Mouse (Mus musculus): Measurements from ENCODE around the gene Cby1. TPM values are rescaled to one million over a fixed set of nuclear protein-coding genes. Genes with fewer than 3 reads are reported as not detected.
"Not testable (repeated sequence)": the region's sequence is repeated elsewhere in the genome, so short reads cannot be mapped to it uniquely, and the experiment has no call there.

Gene Cby1
- polyA plus RNA-seq, 1 experiment from 2014 or later: 70.8 TPM

GRCm38 (mm10) chr15:79669195-79669594 is 10.2 kb downstream of the Cby1 start:
- ATAC-seq (ENCODE audit: insufficient read depth, low FRiP score, low TSS enrichment): no peak
- H3K27me3 ChIP-seq (ENCODE audit: control insufficient read depth, insufficient read depth, low read length): no peaks in the 10 kb centered on the region
- 73% methylated on average over 10 of the region's 10 CpGs for WGBS
- H3K9ac ChIP-seq (ENCODE audit: low read length): no peak overlapping the region
- no peaks in the 10 kb centered on the region for H3K9me3 ChIP-seq (ENCODE audit: control insufficient read depth, low read length)
- DNase-seq (ENCODE audit: low spot score): no peak
- no peaks in the 10 kb centered on the region; the same call in 1 of the 2 replicates for H3K4me1 ChIP-seq (ENCODE audit: control insufficient read depth, insufficient read depth, low read length)
- H3K4me3 ChIP-seq (ENCODE audit: low read depth, low read length): no peak overlapping the region
- peaks cover 7% of the 10 kb centered on the region; the same call in 1 of the 2 replicates for H3K36me3 ChIP-seq (ENCODE audit: control insufficient read depth, insufficient read depth, low read length)
- no peak overlapping the region for H3K27ac ChIP-seq (ENCODE audit: low read depth, low read length)
- no peak overlapping the region for H3K4me2 ChIP-seq (ENCODE audit: low read depth)

- H3K27ac ChIP-seq (ENCODE audit: low read depth, low read length): no peak within 1 kb of the TSS
Measured at GRCm38 (mm10) chr15:79670249-79670971, 11.4 kb downstream of the Cby1 start, which contains the start of gene Tomm22. Tomm22 (plus strand) TSS chr15:79670861.

GRCm38 (mm10) chr15:79670972-79671299 is 11.9 kb downstream of the Cby1 start:
- no peak for ATAC-seq (ENCODE audit: insufficient read depth, low FRiP score, low TSS enrichment)
- H3K9ac ChIP-seq (ENCODE audit: low read length): peak overlapping the region; percentile 84
- H3K27ac ChIP-seq (ENCODE audit: low read depth, low read length): no peak overlapping the region
- WGBS: under 1% methylated on average over 36 of the region's 37 CpGs
- H3K4me3 ChIP-seq (ENCODE audit: low read depth, low read length): peak overlapping the region; percentile 92
- H3K36me3 ChIP-seq (ENCODE audit: control insufficient read depth, insufficient read depth, low read length): peaks cover 13% of the 10 kb centered on the region
- no peaks in the 10 kb centered on the region; the same call in 1 of the 2 replicates for H3K4me1 ChIP-seq (ENCODE audit: control insufficient read depth, insufficient read depth, low read length)
- no peaks in the 10 kb centered on the region for H3K9me3 ChIP-seq (ENCODE audit: control insufficient read depth, low read length)
- DNase-seq (ENCODE audit: low spot score): no peak
- H3K27me3 ChIP-seq (ENCODE audit: control insufficient read depth, insufficient read depth, low read length): no peaks in the 10 kb centered on the region
- H3K4me2 ChIP-seq (ENCODE audit: low read depth): peak overlapping the region; percentile 65

More at GRCm38 (mm10) chr15:79670249-79670971, 11.4 kb downstream of the Cby1 start, which contains the start of gene Tomm22:
- H3K4me2 ChIP-seq (ENCODE audit: low read depth): peak within 1 kb of the TSS; percentile 65
- peak; percentile 92 for DNase-seq (ENCODE audit: low spot score)
- H3K9me3 ChIP-seq (ENCODE audit: control insufficient read depth, low read length): no peaks in the 10 kb centered on the region
- H3K27me3 ChIP-seq (ENCODE audit: control insufficient read depth, insufficient read depth, low read length): no peaks in the 10 kb centered on the region
- WGBS: 20% methylated on average over 32 of the region's 33 CpGs
- ATAC-seq (ENCODE audit: insufficient read depth, low FRiP score, low TSS enrichment): peak; percentile 98
- peak within 1 kb of the TSS; percentile 92 for H3K4me3 ChIP-seq (ENCODE audit: low read depth, low read length)
- H3K9ac ChIP-seq (ENCODE audit: low read length): peak within 1 kb of the TSS; percentile 84
- no peaks in the 10 kb centered on the region; the same call in 1 of the 2 replicates for H3K4me1 ChIP-seq (ENCODE audit: control insufficient read depth, insufficient read depth, low read length)
- peaks cover 15% of the 10 kb centered on the region for H3K36me3 ChIP-seq (ENCODE audit: control insufficient read depth, insufficient read depth, low read length)

- not testable (repeated sequence) for H3K4me1 ChIP-seq (ENCODE audit: control insufficient read depth, insufficient read depth, low read length); DNase-seq (ENCODE audit: low spot score); H3K27me3 ChIP-seq (ENCODE audit: control insufficient read depth, insufficient read depth, low read length); H3K27ac ChIP-seq (ENCODE audit: low read depth, low read length); H3K9me3 ChIP-seq (ENCODE audit: control insufficient read depth, low read length); ATAC-seq (ENCODE audit: insufficient read depth, low FRiP score, low TSS enrichment); H3K9ac ChIP-seq (ENCODE audit: low read length)
- Histone ChIP-seq H3K4me3 (ENCODE audit: low read depth, low read length) (peak overlapping the region; percentile 92), H3K36me3 (ENCODE audit: control insufficient read depth, insufficient read depth, low read length) (peaks cover 11% of the 10 kb centered on the region), H3K4me2 (ENCODE audit: low read depth) (peak overlapping the region; percentile 65)
- WGBS: 89% methylated on average over 11 of the region's 11 CpGs
Measured at GRCm38 (mm10) chr15:79671828-79672348, 12.9 kb downstream of the Cby1 start.

GRCm38 (mm10) chr15:79677936-79678335 is 18.9 kb downstream of the Cby1 start:
- H3K4me1 ChIP-seq (ENCODE audit: control insufficient read depth, insufficient read depth, low read length): no peaks in the 10 kb centered on the region; the same call in 1 of the 2 replicates
- no peak overlapping the region for H3K4me3 ChIP-seq (ENCODE audit: low read depth, low read length)
- no peak overlapping the region for H3K9ac ChIP-seq (ENCODE audit: low read length)
- H3K27me3 ChIP-seq (ENCODE audit: control insufficient read depth, insufficient read depth, low read length): no peaks in the 10 kb centered on the region
- no peak overlapping the region for H3K4me2 ChIP-seq (ENCODE audit: low read depth)
- no peak for ATAC-seq (ENCODE audit: insufficient read depth, low FRiP score, low TSS enrichment)
- no peak for DNase-seq (ENCODE audit: low spot score)
- no peaks in the 10 kb centered on the region for H3K9me3 ChIP-seq (ENCODE audit: control insufficient read depth, low read length)
- WGBS: 79% methylated on average over 2 of the region's 2 CpGs
- no peak overlapping the region for H3K27ac ChIP-seq (ENCODE audit: low read depth, low read length)
- H3K36me3 ChIP-seq (ENCODE audit: control insufficient read depth, insufficient read depth, low read length): peaks cover 9% of the 10 kb centered on the region

- WGBS: 92% methylated on average over 4 of the region's 4 CpGs
- Histone ChIP-seq H3K4me2 (ENCODE audit: low read depth) (no peak overlapping the region), H3K9me3 (ENCODE audit: control insufficient read depth, low read length) (no peaks in the 10 kb centered on the region), H3K4me1 (ENCODE audit: control insufficient read depth, insufficient read depth, low read length) (peaks cover 26% of the 10 kb centered on the region), H3K4me3 (ENCODE audit: low read depth, low read length) (no peak overlapping the region), H3K27me3 (ENCODE audit: control insufficient read depth, insufficient read depth, low read length) (no peaks in the 10 kb centered on the region), H3K9ac (ENCODE audit: low read length) (no peak overlapping the region), H3K36me3 (ENCODE audit: control insufficient read depth, insufficient read depth, low read length) (no peaks in the 10 kb centered on the region), H3K27ac (ENCODE audit: low read depth, low read length) (no peak overlapping the region)
- DNase-seq (ENCODE audit: low spot score) (no peak), ATAC-seq (ENCODE audit: insufficient read depth, low FRiP score, low TSS enrichment) (no peak)
Measured at GRCm38 (mm10) chr15:79681973-79682372, 23.0 kb downstream of the Cby1 start.

- Histone ChIP-seq H3K27ac (ENCODE audit: low read depth, low read length) (no peak overlapping the region), H3K9me3 (ENCODE audit: control insufficient read depth, low read length) (no peaks in the 10 kb centered on the region), H3K27me3 (ENCODE audit: control insufficient read depth, insufficient read depth, low read length) (no peaks in the 10 kb centered on the region), H3K9ac (ENCODE audit: low read length) (peak overlapping the region; percentile 6; the same call in 1 of the 2 replicates), H3K4me2 (ENCODE audit: low read depth) (no peak overlapping the region), H3K4me1 (ENCODE audit: control insufficient read depth, insufficient read depth, low read length) (peaks cover 26% of the 10 kb centered on the region), H3K4me3 (ENCODE audit: low read depth, low read length) (no peak overlapping the region), H3K36me3 (ENCODE audit: control insufficient read depth, insufficient read depth, low read length) (no peaks in the 10 kb centered on the region)
- ATAC-seq (ENCODE audit: insufficient read depth, low FRiP score, low TSS enrichment) (no peak), DNase-seq (ENCODE audit: low spot score) (no peak)
- WGBS: 87% methylated on average over 6 of the region's 6 CpGs
Measured at GRCm38 (mm10) chr15:79683146-79683545, 24.1 kb downstream of the Cby1 start.

GRCm38 (mm10) chr15:79683707-79684465 is 24.9 kb downstream of the Cby1 start:
- Histone ChIP-seq H3K9ac (ENCODE audit: low read length) (no peak overlapping the region; the same call in 1 of the 2 replicates), H3K27ac (ENCODE audit: low read depth, low read length) (no peak overlapping the region), H3K9me3 (ENCODE audit: control insufficient read depth, low read length) (no peaks in the 10 kb centered on the region), H3K4me3 (ENCODE audit: low read depth, low read length) (peak overlapping the region; percentile 4; the same call in 1 of the 2 replicates), H3K27me3 (ENCODE audit: control insufficient read depth, insufficient read depth, low read length) (no peaks in the 10 kb centered on the region), H3K4me1 (ENCODE audit: control insufficient read depth, insufficient read depth, low read length) (peaks cover 26% of the 10 kb centered on the region), H3K36me3 (ENCODE audit: control insufficient read depth, insufficient read depth, low read length) (no peaks in the 10 kb centered on the region), H3K4me2 (ENCODE audit: low read depth) (peak overlapping the region; percentile 20; the same call in 1 of the 2 replicates)
- DNase-seq (ENCODE audit: low spot score) (no peak), ATAC-seq (ENCODE audit: insufficient read depth, low FRiP score, low TSS enrichment) (no peak)
- WGBS: 85% methylated on average over 19 of the region's 19 CpGs
